10 mouse cellular contexts compared by ENCODE assay signal in genomic region chr9:44131276-44131590, GRCm38 (mm10). TPM values are rescaled to one million over a fixed set of nuclear protein-coding genes. Genes with fewer than 3 reads are reported as not detected.
A peak's percentile ranks its signal among the peaks of the same experiment; 100 is the strongest.
DNase-seq lines count a peak whose midpoint lies in the region; ATAC-seq and TF ChIP-seq lines count a peak whose summit lies in the region.
"Had no signal": no experiment of that assay in that cellular context is flagged by ENCODE, and none has a peak within 500 bp of the region (broad histone marks: within the 10 kb centered on the region; RNA-seq: fewer than 3 reads in every experiment).

No protein-coding gene starts in this region.

- no peak for DNase-seq in heart, postnatal 25 days (ENCODE audit: low spot score)
- no peak for DNase-seq in lung, postnatal 25 days (ENCODE audit: low spot score)
- DNase-seq in Muller cell, postnatal 12 days (ENCODE audit: inconsistent ontology term), result no peak
- no peak for DNase-seq in frontal cortex, postnatal 14 days (ENCODE audit: low spot score in 2 of 2)
- DNase-seq: thymus, adult 2 months had no signal

- no peak overlapping the region for H3K4me3 ChIP-seq in heart, embryonic 13.5 days
- H3K4me3 ChIP-seq in lung, embryonic 15.5 days, result 0 out of 2 replicates have a peak overlapping the region, but pooled peaks have one; percentile 12
- H3K4me3 ChIP-seq in hindbrain, embryonic 15.5 days, result no peak overlapping the region
- H3K4me3 ChIP-seq in olfactory bulb, adult 2 months (ENCODE audit: insufficient read depth, low read depth, low read length), result no peak overlapping the region

- WGBS in heart, embryonic 13.5 days, result 49% methylated on average over 7 of the region's 7 CpGs
- 52% methylated on average over 7 of the region's 7 CpGs for WGBS in lung, embryonic 15.5 days
- 48% methylated on average over 7 of the region's 7 CpGs for whole genome bisulfite sequencing in hindbrain, embryonic 15.5 days
- WGBS in olfactory bulb, adult 2 months, result 58% methylated on average over 7 of the region's 7 CpGs

- peak overlapping the region; percentile 78 for H3K4me2 ChIP-seq in heart, embryonic 13.5 days
- peak overlapping the region; percentile 90 for H3K4me2 ChIP-seq in lung, embryonic 15.5 days
- H3K4me2 ChIP-seq in hindbrain, embryonic 15.5 days, result peak overlapping the region; percentile 59; the same call in 1 of the 2 replicates

- peak overlapping the region; percentile 97 for H3K27ac ChIP-seq in heart, embryonic 13.5 days (replicated peaks)
- H3K27ac ChIP-seq in lung, embryonic 15.5 days, result peak overlapping the region; percentile 96
- 0 out of 2 replicates have a peak overlapping the region, but pooled peaks have one; percentile 17 for H3K27ac ChIP-seq in hindbrain, embryonic 15.5 days (replicated peaks)
- H3K27ac ChIP-seq in olfactory bulb, adult 2 months (ENCODE audit: insufficient read depth, low read depth, low read length), result 0 out of 2 replicates have a peak overlapping the region, but pooled peaks have one; percentile 18

- H3K9me3 ChIP-seq in heart, embryonic 13.5 days, result no peaks in the 10 kb centered on the region
- no peaks in the 10 kb centered on the region for H3K9me3 ChIP-seq in lung, embryonic 15.5 days
- no peaks in the 10 kb centered on the region for H3K9me3 ChIP-seq in hindbrain, embryonic 15.5 days

- H3K4me1 ChIP-seq in heart, embryonic 13.5 days, result peaks cover 72% of the 10 kb centered on the region
- H3K4me1 ChIP-seq in lung, embryonic 15.5 days, result peaks cover 85% of the 10 kb centered on the region
- peaks cover 43% of the 10 kb centered on the region for H3K4me1 ChIP-seq in hindbrain, embryonic 15.5 days (replicated peaks)
- peaks cover 40% of the 10 kb centered on the region for H3K4me1 ChIP-seq in olfactory bulb, adult 2 months (ENCODE audit: control insufficient read depth, insufficient read depth, low read length)

- H3K27me3 ChIP-seq in heart, embryonic 13.5 days (replicated peaks), result no peaks in the 10 kb centered on the region
- peaks cover 16% of the 10 kb centered on the region; the same call in 1 of the 2 replicates for H3K27me3 ChIP-seq in lung, embryonic 15.5 days
- H3K27me3 ChIP-seq in hindbrain, embryonic 15.5 days, result peaks cover 38% of the 10 kb centered on the region

- 0 out of 2 replicates have a peak, but pooled peaks cover under 1% of the 10 kb centered on the region for H3K36me3 ChIP-seq in heart, embryonic 13.5 days
- no peaks in the 10 kb centered on the region for H3K36me3 ChIP-seq in lung, embryonic 15.5 days
- H3K36me3 ChIP-seq in hindbrain, embryonic 15.5 days, result no peaks in the 10 kb centered on the region

- peak overlapping the region; percentile 50; the same call in 1 of the 2 replicates for H3K9ac ChIP-seq in heart, embryonic 13.5 days
- H3K9ac ChIP-seq in lung, embryonic 15.5 days, result no peak overlapping the region; the same call in 1 of the 2 replicates
- H3K9ac ChIP-seq in hindbrain, embryonic 15.5 days, result no peak overlapping the region

- no peak for TF ChIP-seq POLR2A in olfactory bulb, adult 2 months (IDR thresholded peaks at IDR 0.05; ENCODE audit: insufficient read depth, low read depth, low read length)

- TF ChIP-seq CTCF in olfactory bulb, adult 2 months (IDR thresholded peaks at IDR 0.05; ENCODE audit: insufficient read depth, low read depth, low read length), result no peak

- no peak for ATAC-seq in heart, embryonic 13.5 days (ENCODE audit: extremely low read depth, insufficient number of reproducible peaks, low FRiP score, low TSS enrichment)
- ATAC-seq in lung, embryonic 15.5 days (ENCODE audit: borderline replicate concordance, extremely low read depth, low FRiP score, low TSS enrichment), result no peak
- ATAC-seq in hindbrain, embryonic 15.5 days (ENCODE audit: low FRiP score, low read depth), result no peak

- intact Hi-C loops in heart, postnatal 25 days (cut with DNase I), result no loop called here

RNA-seq across cellular contexts. Expression of gene Mcam, which starts 3.0 kb away (rescaled TPM):
- polyA plus RNA-seq in heart, embryonic 13.5 days (2015; fragmentation: Nextera tagmentation; extraction: Ambion mirVana), result 112 and 127 TPM in 2 replicates
- total RNA-seq in heart, postnatal 25 days (2021), result 10 to 100 TPM; 38.9 to 40.4 TPM
- 86.2 and 92.9 TPM in 2 replicates for polyA plus RNA-seq in lung, embryonic 15.5 days (2015; fragmentation: Nextera tagmentation; extraction: Ambion mirVana)
- polyA plus RNA-seq in hindbrain, embryonic 15.5 days (2015; fragmentation: Nextera tagmentation; extraction: Ambion mirVana), result 11.3 and 13.7 TPM in 2 replicates
- not detected in 2 replicates for polyA plus RNA-seq in olfactory bulb, adult 2 months (2012; ENCODE audit: insufficient read depth, insufficient read length, low replicate concordance, missing spikeins)

RNA-seq across cellular contexts. Expression of gene Rnf26, which starts 17.9 kb away (rescaled TPM):
- polyA plus RNA-seq in heart, embryonic 13.5 days (2015; fragmentation: Nextera tagmentation; extraction: Ambion mirVana), result 38.5 and 39.3 TPM in 2 replicates
- 1 to 10 TPM; 7.7 to 8.1 TPM for total RNA-seq in heart, postnatal 25 days (2021)
- 69.9 and 71.4 TPM in 2 replicates for polyA plus RNA-seq in lung, embryonic 15.5 days (2015; fragmentation: Nextera tagmentation; extraction: Ambion mirVana)
- polyA plus RNA-seq in hindbrain, embryonic 15.5 days (2015; fragmentation: Nextera tagmentation; extraction: Ambion mirVana), result 33.9 and 37.4 TPM in 2 replicates
- polyA plus RNA-seq in olfactory bulb, adult 2 months (2012; ENCODE audit: insufficient read depth, insufficient read length, low replicate concordance, missing spikeins), result 257 TPM in 1 of 2 replicates, not detected in the other

RNA-seq across cellular contexts. Expression of gene Gm49380, which starts 17.9 kb away (rescaled TPM):
- polyA plus RNA-seq in heart, embryonic 13.5 days (2015; fragmentation: Nextera tagmentation; extraction: Ambion mirVana), result not detected in 2 replicates
- total RNA-seq in heart, postnatal 25 days (2021), result under 1 TPM in 1 of 2 experiments, not detected in 1; 0.11 TPM
- polyA plus RNA-seq in lung, embryonic 15.5 days (2015; fragmentation: Nextera tagmentation; extraction: Ambion mirVana), result 0.17 and 0.21 TPM in 2 replicates
- polyA plus RNA-seq in hindbrain, embryonic 15.5 days (2015; fragmentation: Nextera tagmentation; extraction: Ambion mirVana), result 0.13 TPM in 1 of 2 replicates, not detected in the other
- polyA plus RNA-seq in olfactory bulb, adult 2 months (2012; ENCODE audit: insufficient read depth, insufficient read length, low replicate concordance, missing spikeins), result not detected in 2 replicates
- polyA plus RNA-seq: thymus, adult 2 months had no signal

RNA-seq across cellular contexts. Expression of gene C1qtnf5, which starts 24.2 kb away (rescaled TPM):
- 1.1 and 2.1 TPM in 2 replicates for polyA plus RNA-seq in heart, embryonic 13.5 days (2015; fragmentation: Nextera tagmentation; extraction: Ambion mirVana)
- 10 to 100 TPM in 1 of 2 experiments, 1 to 10 TPM in 1; 9.7 to 10.9 TPM for total RNA-seq in heart, postnatal 25 days (2021)
- polyA plus RNA-seq in lung, embryonic 15.5 days (2015; fragmentation: Nextera tagmentation; extraction: Ambion mirVana), result 6.3 and 6.5 TPM in 2 replicates
- polyA plus RNA-seq in hindbrain, embryonic 15.5 days (2015; fragmentation: Nextera tagmentation; extraction: Ambion mirVana), result 6.6 and 8.7 TPM in 2 replicates
- not detected in 2 replicates for polyA plus RNA-seq in olfactory bulb, adult 2 months (2012; ENCODE audit: insufficient read depth, insufficient read length, low replicate concordance, missing spikeins)

RNA-seq across cellular contexts. Expression of gene Mfrp, which starts 29.7 kb away (rescaled TPM):
- polyA plus RNA-seq in heart, embryonic 13.5 days (2015; fragmentation: Nextera tagmentation; extraction: Ambion mirVana), result not detected in 2 replicates
- not detected for total RNA-seq in heart, postnatal 25 days (2021)
- polyA plus RNA-seq in lung, embryonic 15.5 days (2015; fragmentation: Nextera tagmentation; extraction: Ambion mirVana), result 0.14 and 0.28 TPM in 2 replicates
- polyA plus RNA-seq in hindbrain, embryonic 15.5 days (2015; fragmentation: Nextera tagmentation; extraction: Ambion mirVana), result 0.13 and 0.35 TPM in 2 replicates
- polyA plus RNA-seq in olfactory bulb, adult 2 months (2012; ENCODE audit: insufficient read depth, insufficient read length, low replicate concordance, missing spikeins), result not detected in 2 replicates
- total RNA-seq: adrenal gland, adult 18-20 months had no signal

Comparison
In these comparisons a context has a peak if more than half of its experiments do, and no peak if none do; other contexts are left out.
1. H3K27ac ChIP-seq: peak in every context shown above with its lines; median percentile 97 in heart, embryonic 13.5 days; 96 in lung, embryonic 15.5 days; 18 in olfactory bulb, adult 2 months; 17 in hindbrain, embryonic 15.5 days.
2. RNA of gene Mcam, which starts 3.0 kb away (polyA plus RNA-seq): 112 to 127 TPM in heart, embryonic 13.5 days, 86.2 to 92.9 TPM in lung, embryonic 15.5 days and 11.3 to 13.7 TPM in hindbrain, embryonic 15.5 days; not detected in olfactory bulb, adult 2 months; every median in the first group is over 10 times any median in the second.
3. Peak in every context shown above with its lines, with median percentiles within 50 percentile points of each other: H3K4me2 ChIP-seq.